Mouse (Mus musculus): Measurements from ENCODE around the gene Srsf6.

DNA sequence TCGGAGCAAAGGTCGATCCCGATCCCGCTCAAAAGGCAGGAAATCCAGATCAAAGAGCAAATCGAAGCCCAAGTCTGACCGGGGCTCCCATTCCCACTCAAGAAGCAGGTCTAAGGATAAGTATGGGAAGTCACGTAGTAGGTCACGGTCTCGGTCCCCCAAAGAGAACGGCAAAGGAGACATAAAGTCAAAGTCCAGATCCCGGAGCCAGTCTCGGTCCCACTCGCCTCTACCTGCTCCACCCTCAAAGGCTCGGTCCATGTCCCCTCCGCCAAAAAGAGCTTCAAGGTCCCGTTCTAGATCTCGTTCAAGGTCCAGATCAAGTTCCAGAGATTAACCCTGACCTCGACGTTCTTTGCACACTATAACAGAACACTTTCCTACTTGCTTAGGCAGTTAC is 3.1 kb downstream of the Srsf6 start:
- TF ChIP-seq GATA1 (IDR thresholded peaks at IDR 0.05; ENCODE audit: low read length) (no peak), TAL1 (IDR thresholded peaks at IDR 0.05; ENCODE audit: low read length) (no peak)

All from erythroblast, embryonic 14.5 days (primary cell).